Mouse (Mus musculus) right cerebral cortex, postnatal 10 days (tissue): Measurements from ENCODE around the gene Guf1.

ENCODE experiments used
- DNase-seq, 2 experiments: peaks; one replicate each; pipeline ENCODE4 v3.0.0; 2021; ENCODE audit warnings: low spot score in 2 of 2

The Guf1 gene

DNA sequence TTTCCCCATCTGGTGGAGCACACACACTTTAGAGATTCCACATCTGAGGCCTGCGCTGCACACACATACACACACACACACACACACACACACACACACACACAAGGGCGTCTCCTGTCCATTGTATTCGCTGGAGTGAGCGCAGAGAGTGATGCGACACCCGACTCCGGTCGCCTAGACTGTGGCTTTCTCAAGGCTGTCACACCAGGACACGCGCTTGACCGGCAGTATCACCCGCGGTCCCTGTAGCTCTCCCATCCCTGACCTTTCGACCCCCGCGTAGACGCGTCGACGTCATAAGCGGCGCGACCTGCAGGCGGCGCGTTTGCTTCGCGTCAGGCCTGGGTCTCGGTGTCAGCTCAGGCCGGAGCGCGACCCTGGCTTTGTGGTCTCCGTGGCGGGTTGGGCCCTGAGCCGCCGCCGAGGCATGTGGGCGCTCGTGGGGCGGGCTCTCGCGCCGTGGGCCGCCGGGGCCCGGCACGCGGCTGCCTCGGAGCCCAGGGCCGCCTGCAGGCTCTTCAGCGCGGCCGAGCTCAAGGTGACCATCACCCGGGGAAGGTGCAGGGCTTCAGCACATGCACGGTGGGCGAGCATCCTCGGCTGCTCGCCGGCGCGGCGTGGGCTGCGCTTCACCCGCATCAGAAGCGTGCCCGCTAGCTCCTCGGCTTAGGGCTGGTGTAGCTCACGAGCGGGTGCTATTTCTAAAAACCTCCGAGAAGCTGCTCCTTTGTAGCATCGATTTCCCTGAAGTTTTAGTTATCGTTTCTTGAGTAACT, at the start of gene Guf1:
Gene Guf1 (plus strand): TSS at position 296 of the 776 bp plus-strand sequence.
- DNase-seq, result peak; percentile 95 to 96

DNA sequence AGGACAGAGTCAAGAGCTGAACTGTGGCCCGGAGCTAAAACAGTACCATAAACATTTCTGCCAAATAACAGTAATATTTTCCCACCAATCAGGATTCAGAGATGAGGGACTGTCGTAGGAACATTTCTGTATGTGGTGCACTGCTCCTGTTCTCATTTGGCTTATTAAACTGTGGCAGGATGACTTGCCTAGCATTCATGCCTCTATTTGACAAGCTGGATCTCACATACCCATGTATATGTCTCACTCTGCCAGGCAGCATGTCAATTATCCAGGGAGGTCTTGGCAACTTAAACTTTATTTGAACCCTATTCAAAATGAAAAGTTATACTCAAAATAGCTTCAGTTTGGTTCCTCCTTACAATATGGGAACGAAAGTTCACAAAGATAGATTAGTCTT, 49.7 kb upstream of the Guf1 start:
- DNase-seq, result no peak

DNA sequence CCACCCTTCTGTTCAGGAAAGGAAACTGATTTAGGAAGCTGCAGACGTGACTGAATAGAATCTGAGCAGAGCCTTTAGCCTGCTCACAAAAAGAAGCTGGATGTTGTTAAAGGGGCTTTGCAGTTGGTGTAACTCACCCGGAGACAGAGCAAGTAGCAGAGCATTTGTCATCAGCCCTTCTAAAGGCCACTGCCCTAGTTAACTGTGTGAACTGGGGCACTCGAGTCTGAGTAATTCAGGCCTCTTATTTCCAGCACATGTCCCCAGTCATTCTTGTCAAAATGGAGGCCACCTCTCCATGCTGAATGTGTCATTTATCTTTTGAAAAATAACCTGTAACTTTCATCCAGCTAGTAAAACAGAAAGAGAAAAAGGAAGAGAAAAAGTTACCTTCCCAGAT, 45.1 kb upstream of the Guf1 start:
- DNase-seq, result no peak

DNA sequence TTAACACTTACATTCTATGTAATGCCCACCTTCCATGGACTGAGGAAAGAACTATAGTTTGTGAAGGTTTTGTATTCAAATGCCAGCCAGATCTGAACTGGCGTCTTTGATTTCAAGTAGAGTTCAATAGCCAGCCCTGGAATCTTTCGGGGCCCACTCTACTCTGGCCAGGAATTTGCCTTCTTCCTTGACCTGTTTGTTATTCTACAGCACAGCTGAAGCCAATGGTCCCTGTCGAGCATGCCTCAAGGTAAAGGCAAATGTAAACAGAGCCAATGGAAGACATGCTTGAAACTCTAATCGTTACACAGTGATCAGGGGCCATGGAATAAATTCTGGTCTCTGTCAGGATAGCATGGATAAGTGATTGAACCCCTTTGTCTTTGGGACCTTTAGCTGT, 44.5 kb upstream of the Guf1 start:
- DNase-seq, result no peak

DNA sequence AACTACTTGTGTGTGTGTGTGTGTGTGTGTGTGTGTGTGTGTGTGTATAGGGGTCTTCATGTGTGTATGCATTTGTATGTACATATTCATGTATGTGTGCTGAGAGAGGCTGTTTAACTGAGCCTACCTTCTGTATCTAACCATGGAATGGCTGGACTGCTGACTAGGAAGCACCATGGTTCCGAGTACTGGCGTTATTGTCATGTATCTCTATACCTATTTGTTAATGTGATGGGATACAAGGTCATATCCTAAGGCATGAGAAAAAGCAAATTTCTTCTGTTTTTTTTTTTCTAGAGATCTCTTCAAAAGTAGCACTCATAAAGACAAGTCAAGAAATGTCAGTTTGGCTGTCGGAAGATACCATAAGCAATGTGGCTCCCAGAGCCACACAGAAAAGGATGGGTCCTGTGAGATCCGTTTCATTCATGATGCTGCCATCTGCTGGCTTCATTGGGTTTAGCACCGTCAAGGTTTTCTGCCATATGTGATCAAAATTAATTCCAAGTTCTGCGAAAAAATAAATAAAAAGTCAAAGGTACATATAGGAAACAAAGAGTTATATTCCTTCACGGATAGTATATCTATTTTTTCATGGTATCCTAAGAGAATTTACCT, 36.0 kb upstream of the Guf1 start:
- peak; percentile 65 to 77 for DNase-seq

DNA sequence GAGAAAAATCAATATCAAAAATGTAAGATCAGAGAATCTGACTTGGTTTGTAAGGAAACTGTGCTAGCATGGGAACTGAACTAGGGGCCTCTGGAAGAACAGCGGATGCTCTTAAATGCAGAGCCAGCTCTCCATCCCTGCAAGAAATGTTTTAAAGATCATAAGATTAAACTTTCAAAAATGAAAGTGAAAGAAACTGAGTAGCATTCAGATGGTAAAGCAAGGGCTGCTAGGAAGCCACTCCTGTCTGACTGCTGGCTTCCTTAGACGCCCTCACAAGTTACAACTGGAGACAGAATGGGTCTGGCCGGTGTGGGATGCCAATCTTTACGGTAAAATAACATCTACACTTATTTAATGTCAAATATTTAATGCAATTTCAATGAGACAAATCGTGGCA, 34.7 kb upstream of the Guf1 start:
- no peak for DNase-seq

DNA sequence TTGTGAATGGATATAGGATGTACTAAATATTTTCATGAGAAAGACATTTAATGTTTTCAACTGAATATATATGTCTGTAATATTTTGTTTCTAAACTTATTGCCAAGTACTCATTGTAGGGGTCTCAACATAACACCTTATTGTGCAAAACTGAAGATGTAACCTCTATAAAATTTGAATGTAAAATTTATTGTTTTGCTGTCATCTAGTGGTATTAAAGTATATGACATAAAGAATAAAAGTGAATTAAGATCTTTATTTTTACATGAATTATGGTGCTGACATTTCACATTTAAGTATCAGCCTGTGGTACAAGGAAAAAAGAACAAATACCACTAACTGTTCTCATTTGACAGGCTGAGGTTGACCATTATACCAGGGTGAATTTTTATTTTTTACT, 32.8 kb upstream of the Guf1 start:
- DNase-seq, result no peak

DNA sequence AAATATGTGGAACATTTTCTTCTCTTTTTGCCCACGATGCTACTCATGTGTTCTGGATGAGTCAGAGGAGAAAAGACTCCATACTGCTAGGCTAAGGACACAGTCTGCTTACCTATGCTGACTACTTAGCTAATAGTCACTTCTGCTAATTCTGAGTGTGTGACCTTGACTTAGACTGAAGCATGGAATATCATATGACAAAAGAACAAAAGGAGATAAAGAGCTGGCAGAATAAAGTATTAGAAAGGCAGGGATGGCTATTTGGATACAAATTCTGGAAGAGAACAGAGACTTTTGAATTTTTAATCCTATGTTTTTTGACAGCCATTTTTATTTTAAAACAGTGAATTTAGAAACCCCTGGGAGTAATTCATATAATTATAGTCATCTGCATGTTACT, 15.0 kb upstream of the Guf1 start:
- no peak for DNase-seq

DNA sequence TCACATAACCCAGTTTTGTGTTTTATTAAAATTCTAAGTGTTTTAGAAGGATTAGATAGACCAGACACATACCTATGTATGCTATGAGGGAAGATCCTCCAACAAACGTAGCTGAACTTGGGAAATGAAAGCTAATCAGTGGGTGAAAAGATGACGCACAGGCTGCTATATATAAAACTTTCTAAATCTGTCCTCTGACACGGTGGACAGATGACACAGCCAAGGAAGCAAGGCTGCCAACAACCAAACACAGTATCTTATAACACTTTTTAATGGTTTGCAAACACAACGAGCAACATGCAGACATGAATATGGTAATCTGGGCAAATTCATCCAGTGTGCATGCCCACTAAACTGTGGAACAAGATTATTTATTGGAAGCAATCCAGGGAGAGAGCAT, 14.2 kb upstream of the Guf1 start, which contains the start of gene Yipf7:
Gene Yipf7 (minus strand): TSS at position 160 of the 400 bp plus-strand sequence.
- DNase-seq, result peak in 1 of 2 experiments; percentile 27

DNA sequence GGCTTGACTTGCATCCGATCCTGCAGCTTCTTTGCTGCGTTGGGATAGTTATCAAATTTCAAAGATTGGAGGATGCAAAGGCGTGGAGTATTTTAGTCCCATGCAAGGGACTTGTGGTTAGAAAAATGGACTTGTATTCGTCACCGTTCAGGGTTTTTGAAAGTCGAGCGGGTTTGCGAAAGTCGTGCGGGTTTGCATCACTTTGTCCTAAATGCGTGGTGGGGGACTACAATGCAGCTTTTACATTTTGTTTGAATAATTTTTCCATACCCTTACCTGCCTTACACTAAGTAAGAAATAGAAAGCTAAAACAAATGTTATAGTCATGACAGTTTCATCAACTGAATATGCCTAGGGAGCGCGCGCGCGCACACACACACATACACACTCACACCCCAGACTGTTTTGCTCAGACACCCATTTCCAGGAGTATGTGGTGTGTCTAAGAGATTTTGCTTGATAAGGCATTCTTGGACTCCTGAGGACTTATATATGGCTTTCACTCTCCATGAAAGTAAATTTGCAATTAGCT, 747 bp downstream of the Guf1 start:
- DNase-seq, result no peak

DNA sequence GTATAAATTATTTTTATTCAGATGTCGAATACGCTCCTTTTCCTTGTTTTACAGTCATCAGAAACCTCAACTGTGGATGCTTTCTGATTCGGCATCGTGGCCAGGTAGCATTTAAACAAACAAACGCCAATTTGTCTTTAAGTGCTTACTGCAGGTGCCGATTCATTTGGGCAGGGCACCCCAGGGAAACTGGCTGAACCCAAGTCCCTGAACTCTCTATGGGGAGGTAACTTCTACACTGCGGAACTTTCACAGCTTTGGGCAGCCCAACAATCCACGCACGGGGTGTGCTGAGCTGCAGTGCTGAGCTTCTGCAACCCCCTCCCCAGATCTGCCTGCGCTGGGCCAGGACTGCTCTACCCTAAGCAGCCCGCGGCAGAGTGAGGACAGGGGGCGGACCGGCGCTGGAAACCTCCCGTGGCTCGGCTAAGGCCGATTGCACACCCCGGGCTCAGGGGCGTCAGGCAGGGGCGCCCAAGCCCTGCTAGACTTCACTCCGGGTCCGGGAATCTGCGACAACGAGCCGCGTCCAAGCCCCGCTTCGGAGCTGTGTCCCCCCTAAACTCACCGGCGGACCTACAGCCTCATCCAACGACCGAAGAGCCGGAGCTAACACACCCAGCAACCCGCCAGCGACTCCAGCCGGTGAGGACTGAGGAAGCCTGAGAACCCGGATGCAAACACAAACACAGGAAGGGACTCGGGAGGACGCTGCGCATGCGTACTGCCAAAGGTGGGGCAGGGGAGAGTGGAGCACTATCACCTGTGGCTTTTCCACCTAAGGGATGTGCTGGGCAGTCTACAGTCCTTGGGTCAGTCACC, 35.1 kb downstream of the Guf1 start, which contains the start of gene Gnpda2:
Gene Gnpda2 (minus strand): TSS at position 701 of the 822 bp plus-strand sequence.
- peak; percentile 94 for DNase-seq

DNA sequence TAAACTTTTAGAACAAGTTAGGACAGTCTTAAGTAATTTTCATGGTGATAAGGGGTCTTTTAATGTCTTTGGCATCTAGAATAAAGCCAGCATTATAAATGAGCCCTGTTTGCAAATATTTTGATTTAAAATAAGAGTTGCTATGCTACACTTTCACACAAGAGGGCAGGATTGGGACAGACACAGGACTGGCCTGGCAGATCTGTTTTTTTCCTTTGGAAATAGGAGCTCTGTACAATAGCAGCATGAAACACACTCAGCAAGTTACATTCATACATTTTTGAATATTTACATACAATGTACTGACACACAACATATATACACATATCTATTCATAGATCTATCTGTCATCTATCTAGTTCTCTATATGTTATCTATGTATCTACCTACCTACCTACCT, 44.3 kb downstream of the Guf1 start:
- DNase-seq, result no peak

DNA sequence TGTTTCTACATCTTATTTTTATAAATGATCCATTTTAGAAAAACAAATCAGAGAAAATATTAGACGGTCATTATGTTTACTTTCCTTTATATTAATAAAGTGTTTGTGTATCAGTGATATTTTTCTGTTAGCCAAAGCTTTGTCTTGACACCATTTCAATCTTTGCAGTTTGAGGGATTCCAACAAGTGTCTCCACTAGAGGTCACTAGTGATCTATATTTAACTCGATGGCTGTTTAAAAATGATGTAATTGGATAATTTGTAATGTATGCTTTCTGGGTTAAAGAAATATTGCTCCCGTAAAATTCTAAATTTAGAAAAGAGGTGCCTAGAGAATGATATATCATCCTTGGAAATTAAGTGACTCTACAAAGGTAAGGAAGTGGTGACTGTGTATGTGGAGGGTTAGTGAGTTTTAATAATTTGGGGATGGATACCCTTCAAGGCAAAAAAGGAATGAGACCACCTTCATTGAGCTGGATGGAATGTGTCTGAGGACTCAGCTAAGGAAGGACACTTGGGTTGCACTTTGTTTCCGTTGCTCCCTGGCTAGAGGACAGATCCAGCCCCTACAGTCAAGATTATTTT, 56.6 kb downstream of the Guf1 start:
- DNase-seq, result no peak

DNA sequence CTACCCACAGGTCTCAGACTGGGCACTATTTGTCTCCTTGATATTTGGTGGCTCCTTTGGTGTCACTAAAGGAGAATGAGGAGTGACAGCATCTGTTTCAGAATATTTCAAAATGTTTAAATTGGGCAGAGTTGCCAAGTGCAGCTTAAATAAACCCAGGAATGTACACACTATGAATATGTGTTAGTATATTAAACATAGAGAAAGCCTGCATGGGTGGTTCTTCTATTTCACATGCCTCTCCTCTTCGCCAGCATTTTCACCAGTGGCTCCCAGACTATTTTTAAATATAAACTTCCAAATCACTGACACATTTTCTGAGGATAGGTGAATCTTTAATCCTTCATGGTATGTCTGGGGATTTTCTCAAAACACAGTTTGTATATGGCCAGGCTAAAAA, 64.2 kb downstream of the Guf1 start:
- DNase-seq, result no peak
